Mouse (Mus musculus) megakaryocyte, embryonic 14.5 days (primary cell): ENCODE measurements around the gene Pard3.

Experiments
- FLI1 ChIP-seq: IDR thresholded peaks from 2 replicates; pipeline ENCODE4 v1.6.1; 2012; ENCODE audit warnings: low read length, inconsistent platforms, mixed read lengths
- GATA1 ChIP-seq: IDR thresholded peaks from 3 replicates; pipeline ENCODE4 v1.6.1; 2012; ENCODE audit warnings: mixed read lengths, low read length, inconsistent platforms, borderline replicate concordance

DNA sequence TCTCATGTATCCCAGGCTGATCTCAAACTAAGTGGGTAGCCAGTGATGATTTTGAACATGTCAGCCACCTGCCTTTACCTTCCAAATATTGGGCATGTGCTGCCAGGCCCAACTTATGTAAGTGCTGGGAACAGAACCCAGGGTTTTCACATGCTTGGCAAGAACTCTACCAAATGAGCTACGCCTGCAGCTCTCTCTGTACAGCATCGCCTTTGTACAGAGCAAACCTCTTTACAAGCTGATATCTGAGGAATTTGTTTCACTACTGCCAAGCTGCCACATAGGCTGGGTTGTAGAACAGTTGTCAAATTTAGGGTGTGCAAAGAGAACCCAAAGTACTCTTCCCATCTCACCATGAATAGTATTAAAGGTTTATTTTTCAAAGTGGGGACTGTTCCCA lies 416.3 kb downstream of the Pard3 start:
- TF ChIP-seq FLI1 (no peak), GATA1 (no peak)
